Mouse (Mus musculus) gastrocnemius, postnatal 10 days (tissue): Measurements from ENCODE around the gene Mycn. TPM values are rescaled to one million over a fixed set of nuclear protein-coding genes. Genes with fewer than 3 reads are reported as not detected.

Experiments
- DNase-seq: peaks from one replicate; pipeline ENCODE4 v3.0.0; 2021; ENCODE audit warnings: mixed read lengths
- total RNA-seq, 2 experiments: library from RNA; stranded (reverse); gene quantifications; 2 replicates each; pipeline ENCODE4 v1.2.3; 2021

Gene Mycn
- total RNA-seq, 2 experiments from 2014 or later: 2.3 to 4.1 TPM

DNA sequence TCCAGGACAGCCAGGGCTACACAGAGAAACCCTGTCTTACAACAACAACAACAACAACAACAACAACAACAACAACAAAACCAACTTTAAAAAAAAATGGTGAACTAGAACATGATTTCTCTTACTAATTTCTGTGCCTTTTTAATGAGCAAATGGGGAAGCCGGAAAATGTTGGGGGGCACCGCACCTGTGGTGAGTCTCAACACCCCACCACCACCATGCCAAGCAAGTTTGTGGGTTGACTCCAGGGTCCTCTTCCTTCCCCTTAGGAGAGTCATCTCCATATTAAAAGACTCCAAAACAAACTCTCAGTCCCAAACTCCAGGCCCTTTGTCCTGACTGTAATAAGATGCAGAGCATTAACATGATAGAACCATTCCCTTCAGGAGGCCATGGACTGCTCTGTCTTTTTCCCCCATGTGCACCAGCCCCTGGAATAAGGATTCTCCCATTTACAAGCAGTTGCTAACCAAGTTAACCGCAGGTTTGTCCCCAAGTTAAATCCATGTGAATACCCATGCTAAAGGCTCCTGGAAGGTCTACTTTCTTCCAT, 14.7 kb downstream of the Mycn start:
- DNase-seq: no peak

- DNase-seq: no peak
Observed at GRCm38 (mm10) chr12:12924446-12924845, 17.3 kb downstream of the Mycn start.

- DNase-seq: no peak
Observed at GRCm38 (mm10) chr12:12920166-12921157, 21.3 kb downstream of the Mycn start.

DNA sequence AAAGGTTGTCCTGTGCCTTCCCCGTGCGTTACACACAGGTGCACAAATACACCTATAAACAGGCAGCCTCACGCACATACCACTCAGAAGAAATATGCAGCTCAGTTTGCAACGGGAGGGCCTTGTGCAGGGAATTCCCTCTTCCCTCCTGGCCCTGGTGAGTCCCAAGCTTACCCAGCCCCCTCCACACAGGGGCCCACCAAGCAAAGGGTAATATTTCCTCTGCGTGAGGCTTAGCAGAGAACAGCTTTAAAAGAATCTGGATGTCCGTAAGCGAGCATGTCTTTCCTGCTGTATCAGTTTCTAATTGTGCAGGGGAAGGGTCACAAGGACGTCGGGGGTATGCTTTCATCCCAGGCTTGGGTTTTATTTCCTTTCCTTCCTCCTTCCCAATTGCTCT, 25.4 kb downstream of the Mycn start:
- no peak for DNase-seq

GRCm38 (mm10) chr12:12910356-12910979, 31.2 kb downstream of the Mycn start:
- no peak for DNase-seq

- no peak for DNase-seq
Observed at GRCm38 (mm10) chr12:12909631-12910277, 32.0 kb downstream of the Mycn start.

DNA sequence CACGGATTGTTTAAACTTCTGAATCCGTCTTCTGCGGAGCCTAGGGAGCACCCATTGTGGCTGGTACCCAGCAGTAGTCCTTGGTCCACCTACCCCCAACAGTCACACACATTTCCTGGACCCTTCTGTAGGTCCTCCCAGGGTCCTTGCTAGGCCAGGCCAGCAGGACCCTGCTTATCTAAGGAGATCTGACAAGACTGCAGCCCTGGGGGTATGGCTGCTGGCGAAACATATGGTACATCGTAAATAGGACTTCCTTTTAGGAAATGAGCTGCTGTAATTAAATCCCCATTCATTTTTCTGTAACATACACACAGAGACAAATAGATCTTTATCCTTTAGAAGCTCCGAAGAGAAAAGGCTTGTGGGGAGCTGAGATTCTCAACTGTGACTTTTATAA, 34.9 kb downstream of the Mycn start:
- no peak for DNase-seq

DNA sequence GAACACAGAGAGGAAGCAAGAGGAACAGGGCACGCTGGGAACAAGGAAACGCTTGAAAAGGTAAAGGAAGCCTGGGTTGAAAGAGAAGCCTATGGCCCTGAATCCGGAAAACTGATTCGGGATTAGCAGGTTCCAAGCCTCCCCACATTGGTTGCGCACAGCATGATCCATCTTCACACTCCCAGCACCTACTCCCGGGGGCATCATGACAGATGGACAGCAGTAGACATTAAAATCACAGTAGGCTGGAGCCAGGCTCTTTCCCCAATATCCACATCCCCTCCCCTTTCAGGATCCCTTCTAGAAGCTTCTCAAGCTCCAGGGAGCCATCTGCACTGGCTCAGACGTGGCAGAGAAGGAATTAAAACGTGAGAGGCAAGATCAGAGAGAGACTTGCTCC, 35.4 kb downstream of the Mycn start:
- DNase-seq: no peak

GRCm38 (mm10) chr12:12905117-12905516, 36.6 kb downstream of the Mycn start:
- no peak for DNase-seq

- peak; percentile 84 for DNase-seq
Observed at GRCm38 (mm10) chr12:12904512-12904953, 37.2 kb downstream of the Mycn start.

- no peak for DNase-seq
Observed at GRCm38 (mm10) chr12:12904086-12904485, 37.6 kb downstream of the Mycn start.

GRCm38 (mm10) chr12:12902403-12902802, 39.3 kb downstream of the Mycn start:
- DNase-seq: no peak

DNA sequence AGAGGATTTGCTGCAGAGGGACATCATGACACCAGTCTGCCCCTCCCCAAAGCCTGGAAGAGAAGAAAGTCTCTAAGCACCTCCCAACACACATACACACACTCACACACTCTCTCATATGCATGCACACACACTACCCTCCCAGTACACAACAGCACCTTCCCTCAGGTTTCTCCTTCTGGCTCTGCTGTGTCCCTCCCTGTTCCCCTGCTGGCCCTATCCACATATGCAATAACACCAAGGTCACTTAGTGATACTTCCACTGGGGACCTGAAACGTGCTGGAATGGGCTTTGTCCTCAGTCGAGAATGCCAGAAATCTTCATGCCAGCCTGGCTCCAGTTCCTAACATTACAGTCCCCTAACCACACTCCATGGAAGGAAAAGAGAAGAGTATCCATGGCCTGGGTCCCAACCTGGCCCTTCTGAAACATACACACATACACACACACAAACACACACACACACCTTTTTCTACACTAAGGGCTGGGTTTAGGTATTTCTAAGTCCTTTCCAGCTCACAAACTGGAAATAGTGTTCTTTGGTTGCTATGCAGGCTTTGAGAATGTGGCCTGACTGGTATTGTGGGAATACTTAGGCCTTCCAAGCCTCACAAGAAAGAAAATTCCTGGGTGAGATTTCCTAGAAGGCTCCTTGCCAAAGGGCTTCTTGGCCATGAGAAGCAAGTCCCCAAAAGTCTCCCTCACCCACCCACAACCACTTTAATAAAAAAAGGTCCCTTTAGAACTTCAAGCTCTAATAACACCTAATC, 43.2 kb downstream of the Mycn start:
- no peak for DNase-seq

GRCm38 (mm10) chr12:12893986-12894385, 47.7 kb downstream of the Mycn start:
- DNase-seq: no peak

GRCm38 (mm10) chr12:12886191-12886889, 55.4 kb downstream of the Mycn start:
- DNase-seq: no peak
